Mouse (Mus musculus) ovary, postnatal 14 days (tissue): ENCODE results near the gene Cldn14.

Source experiments
- DNase-seq: peaks from one replicate; pipeline ENCODE4 v3.0.0; 2022; ENCODE audit warnings: low spot score

Cldn14 gene

GRCm38 (mm10) chr16:93912158-93912557, 96.5 kb downstream of the Cldn14 start:
- no peak for DNase-seq

- DNase-seq: no peak
Observed at GRCm38 (mm10) chr16:93910735-93911665, 97.6 kb downstream of the Cldn14 start.

GRCm38 (mm10) chr16:93909936-93910335, 98.7 kb downstream of the Cldn14 start:
- DNase-seq: no peak

GRCm38 (mm10) chr16:93908196-93908595, 100.4 kb downstream of the Cldn14 start:
- DNase-seq: no peak

GRCm38 (mm10) chr16:93907761-93908160, 100.9 kb downstream of the Cldn14 start:
- no peak for DNase-seq

- peak; percentile 46 for DNase-seq
Observed at GRCm38 (mm10) chr16:93906156-93907014, 102.3 kb downstream of the Cldn14 start.

- no peak for DNase-seq
Observed at GRCm38 (mm10) chr16:93903027-93903426, 105.6 kb downstream of the Cldn14 start.

GRCm38 (mm10) chr16:93893285-93893684, 115.4 kb downstream of the Cldn14 start:
- DNase-seq: no peak

GRCm38 (mm10) chr16:93890948-93891604, 117.6 kb downstream of the Cldn14 start:
- no peak for DNase-seq

- no peak for DNase-seq
Observed at GRCm38 (mm10) chr16:93888481-93888880, 120.2 kb downstream of the Cldn14 start.

- DNase-seq: no peak
Observed at GRCm38 (mm10) chr16:93884722-93885113, 123.9 kb downstream of the Cldn14 start.

- peak; percentile 11 for DNase-seq
Observed at GRCm38 (mm10) chr16:93884086-93884721, 124.4 kb downstream of the Cldn14 start.

GRCm38 (mm10) chr16:93883423-93884085, 125.1 kb downstream of the Cldn14 start, which contains the start of gene Chaf1b:
Gene Chaf1b (plus strand): TSS chr16:93883901.
- peak; percentile 99 for DNase-seq

- no peak for DNase-seq
Observed at GRCm38 (mm10) chr16:93877612-93878380, 130.8 kb downstream of the Cldn14 start.

GRCm38 (mm10) chr16:93874841-93875240, 133.8 kb downstream of the Cldn14 start:
- DNase-seq: no peak
